Mouse (Mus musculus): ENCODE results near the gene Mrpl45. TPM values are rescaled to one million over a fixed set of nuclear protein-coding genes. Genes with fewer than 3 reads are reported as not detected.

The Mrpl45 gene
- total RNA-seq (2023), result 10 to 100 TPM; 11.3 to 16.7 TPM

DNA sequence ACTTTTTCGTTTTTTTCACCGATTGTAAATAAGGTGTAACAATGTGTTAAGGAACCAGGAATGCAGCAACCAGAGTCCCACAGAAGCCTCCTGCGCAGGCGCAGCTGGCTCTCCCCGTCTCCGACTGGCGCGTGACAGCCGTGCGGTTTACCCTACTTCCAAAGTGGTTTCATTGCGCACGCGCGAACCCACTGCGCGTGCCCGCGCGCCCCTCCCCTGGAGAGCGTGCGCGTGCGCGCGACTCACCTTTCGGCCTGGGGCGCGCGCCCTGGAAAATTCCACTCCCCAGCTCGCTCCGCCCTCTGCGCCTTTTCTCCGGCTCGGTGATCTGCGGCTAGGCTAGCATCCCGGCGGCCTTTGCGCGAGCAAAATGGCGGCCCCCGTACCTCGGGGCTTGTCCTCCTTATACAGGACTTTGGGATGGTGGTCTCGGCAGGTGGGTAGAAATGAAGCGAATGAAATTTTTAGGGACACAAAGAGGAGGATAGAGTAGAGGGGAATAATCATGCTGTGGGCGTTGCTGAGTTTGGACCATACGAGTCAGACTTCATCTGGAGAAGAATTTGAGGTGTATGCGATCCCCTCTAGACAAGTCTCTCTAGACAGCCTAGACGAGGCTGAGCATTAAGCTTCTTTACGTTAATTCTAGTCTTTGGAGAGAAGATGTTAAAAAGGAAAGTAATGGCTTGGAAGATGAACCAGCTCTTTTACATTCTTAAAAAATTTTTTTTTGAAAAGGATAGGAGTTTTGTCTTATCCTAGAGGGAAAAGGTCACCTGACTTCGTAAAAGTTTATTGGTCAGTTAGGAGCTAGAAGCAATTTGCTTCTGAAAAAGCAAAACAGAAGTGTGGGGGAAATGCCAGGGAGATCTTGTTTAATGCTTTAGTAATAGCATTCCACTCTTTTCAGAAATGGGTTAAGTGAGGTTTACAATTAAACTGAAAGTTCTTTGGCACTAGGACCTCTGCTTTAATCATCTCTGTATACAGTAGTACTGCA is at the start of gene Mrpl45:
TSS of gene Mrpl45 (plus strand) at position 213 of the 1,000 bp plus-strand sequence.

DNA sequence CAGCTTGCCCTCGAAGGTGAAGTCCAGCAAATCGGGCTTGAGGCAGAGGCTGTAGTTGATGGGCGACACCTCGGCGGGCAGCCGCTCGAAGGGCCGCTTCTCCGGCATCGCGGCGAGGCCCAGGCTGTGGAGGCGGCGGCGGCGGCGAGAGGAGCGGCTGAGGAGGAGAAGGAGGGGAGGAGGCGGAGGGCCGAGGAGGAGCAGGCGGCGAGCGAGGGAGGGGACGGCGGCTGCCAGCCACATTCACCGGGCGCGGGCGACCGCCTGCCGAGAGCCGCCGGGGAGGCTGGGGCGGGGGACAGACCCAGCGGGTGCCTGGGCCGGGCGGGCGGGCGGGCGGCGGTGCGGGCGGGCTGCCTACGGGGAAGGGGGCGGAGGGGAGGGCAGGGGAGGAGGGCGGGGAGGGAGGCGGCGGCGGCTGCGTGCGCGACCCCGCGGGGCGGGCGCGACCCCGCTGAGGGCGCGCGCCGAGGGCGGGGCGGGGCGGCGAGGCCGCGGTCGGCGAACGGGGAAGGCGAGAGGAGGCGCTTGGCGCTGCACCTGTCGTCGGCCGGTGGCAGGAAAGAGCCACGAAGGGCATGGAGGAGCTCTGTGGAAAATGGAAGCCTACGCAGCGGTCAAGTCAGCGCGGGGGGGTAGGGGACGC is 35.2 kb upstream of the Mrpl45 start, which contains the start of gene Npepps:
TSS of gene Npepps (minus strand) at position 423 of the 646 bp plus-strand sequence.

DNA sequence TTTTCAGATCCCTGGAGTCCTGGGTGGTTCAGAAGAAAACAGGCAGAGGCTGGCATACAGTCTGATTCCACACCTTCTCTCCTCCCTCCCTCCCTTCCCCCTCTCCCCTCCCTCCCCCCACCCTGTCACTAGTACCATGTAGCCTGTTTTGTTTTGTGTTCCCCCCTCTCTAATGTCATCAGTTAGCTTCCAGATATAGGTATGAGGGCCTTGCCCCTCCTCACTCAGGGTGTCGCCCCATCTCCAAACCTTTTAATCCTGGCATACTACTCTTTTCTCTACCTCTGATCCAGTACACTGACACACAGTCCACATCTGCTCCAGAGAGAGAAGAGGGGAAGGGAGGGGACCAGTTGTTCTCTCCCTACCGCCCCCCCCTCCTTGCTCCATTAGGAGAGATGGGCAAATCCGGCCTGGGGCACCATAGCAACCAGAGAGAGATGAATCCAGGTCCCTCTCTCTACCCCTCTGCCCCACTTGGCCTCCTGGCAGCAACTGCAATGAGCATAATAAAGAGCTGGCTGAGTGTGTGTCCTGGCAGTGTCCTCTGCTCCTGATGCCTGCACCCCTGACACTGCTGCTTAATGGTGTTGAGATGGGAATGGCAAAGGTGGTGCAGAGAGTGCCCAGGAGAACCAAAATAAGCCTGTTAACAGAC is 36.6 kb downstream of the Mrpl45 start, which contains the start of gene Gpr179:
TSS of gene Gpr179 (minus strand) at position 51 of the 658 bp plus-strand sequence.

GRCm38 (mm10) chr11:97361948-97362648 is 46.6 kb downstream of the Mrpl45 start, which contains the start of gene Socs7:
Gene Socs7, plus strand, starts transcription at chr11:97362551.

Other genes starting within 250 kb of the Mrpl45 start
- gene Tbx21, start 200.4 kb upstream of the Mrpl45 start, total RNA-seq (2023), result 10 to 100 TPM; 14.3 to 20.3 TPM
- gene Tbkbp1, start 164.2 kb upstream of the Mrpl45 start, total RNA-seq (2023), result 1 to 10 TPM; 1.9 to 3.6 TPM
- 100 to 1,000 TPM; 165 to 185 TPM for gene Kpnb1, start 127.8 kb upstream of the Mrpl45 start, total RNA-seq (2023)
- gene Npepps, start 35.1 kb upstream of the Mrpl45 start, total RNA-seq (2023), result 10 to 100 TPM; 72.0 to 77.0 TPM
- gene Gpr179, start 36.4 kb downstream of the Mrpl45 start, total RNA-seq (2023), result under 1 TPM; 0.06 TPM
- 10 to 100 TPM; 16.6 to 21.0 TPM for gene Socs7, start 46.8 kb downstream of the Mrpl45 start, total RNA-seq (2023)
- gene Arhgap23, start 99.8 kb downstream of the Mrpl45 start, total RNA-seq (2023), result 1 to 10 TPM in 1 of 2 experiments, under 1 TPM in 1; 0.39 to 1.2 TPM
- gene 4933428G20Rik, start 184.6 kb downstream of the Mrpl45 start, total RNA-seq (2023), result not detected